Mouse (Mus musculus): ENCODE data around the gene Zdhhc1. TPM values are rescaled to one million over a fixed set of nuclear protein-coding genes. Genes with fewer than 3 reads are reported as not detected.

The Zdhhc1 gene
- polyA plus RNA-seq, 1 experiment = 15.0 TPM

DNA sequence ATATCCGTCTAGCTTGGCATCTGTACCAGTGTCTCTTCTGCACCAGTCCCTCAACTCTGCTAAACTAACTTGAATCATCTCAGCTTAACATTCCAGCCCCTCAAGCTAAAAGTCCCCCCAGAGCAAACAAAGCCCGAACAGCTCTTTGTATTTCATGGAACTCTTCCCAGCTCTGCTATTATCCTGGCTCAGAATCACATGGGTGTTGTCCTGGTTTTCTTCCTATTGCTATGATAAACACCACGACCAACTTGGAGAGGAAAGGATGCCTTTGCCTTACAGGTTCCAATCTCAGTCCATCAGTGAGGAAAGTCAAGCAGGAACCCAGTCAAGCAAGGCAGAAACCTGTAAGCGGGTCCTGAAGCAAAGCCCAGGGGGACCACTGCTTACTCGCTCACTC lies 63.2 kb downstream of the Zdhhc1 start:
- 39% methylated on average over 5 of the region's 5 CpGs for WGBS
- no peak for DNase-seq (ENCODE audit: low read depth, low spot score)

DNA sequence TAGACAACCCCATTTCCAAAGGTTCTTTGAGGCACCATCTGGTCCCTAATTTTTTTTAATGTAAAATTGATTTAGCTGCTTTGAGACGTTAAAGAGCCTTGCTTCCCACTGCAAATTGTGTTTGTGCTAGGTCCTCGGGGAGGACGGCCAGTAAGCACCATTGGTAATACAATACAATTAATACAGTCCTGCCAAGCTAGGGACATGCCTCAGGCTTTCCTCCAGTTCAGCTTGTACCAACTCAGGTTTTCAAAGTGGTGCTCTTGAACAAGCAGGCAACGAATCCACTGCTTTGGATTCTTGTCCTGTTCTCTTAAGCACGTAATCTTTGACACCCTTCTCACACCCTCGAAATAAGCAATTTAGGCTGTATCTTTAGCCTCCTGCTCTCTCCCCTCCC lies 63.7 kb downstream of the Zdhhc1 start:
- 54% methylated on average over 6 of the region's 6 CpGs for WGBS
- no peak for DNase-seq (ENCODE audit: low read depth, low spot score)

DNA sequence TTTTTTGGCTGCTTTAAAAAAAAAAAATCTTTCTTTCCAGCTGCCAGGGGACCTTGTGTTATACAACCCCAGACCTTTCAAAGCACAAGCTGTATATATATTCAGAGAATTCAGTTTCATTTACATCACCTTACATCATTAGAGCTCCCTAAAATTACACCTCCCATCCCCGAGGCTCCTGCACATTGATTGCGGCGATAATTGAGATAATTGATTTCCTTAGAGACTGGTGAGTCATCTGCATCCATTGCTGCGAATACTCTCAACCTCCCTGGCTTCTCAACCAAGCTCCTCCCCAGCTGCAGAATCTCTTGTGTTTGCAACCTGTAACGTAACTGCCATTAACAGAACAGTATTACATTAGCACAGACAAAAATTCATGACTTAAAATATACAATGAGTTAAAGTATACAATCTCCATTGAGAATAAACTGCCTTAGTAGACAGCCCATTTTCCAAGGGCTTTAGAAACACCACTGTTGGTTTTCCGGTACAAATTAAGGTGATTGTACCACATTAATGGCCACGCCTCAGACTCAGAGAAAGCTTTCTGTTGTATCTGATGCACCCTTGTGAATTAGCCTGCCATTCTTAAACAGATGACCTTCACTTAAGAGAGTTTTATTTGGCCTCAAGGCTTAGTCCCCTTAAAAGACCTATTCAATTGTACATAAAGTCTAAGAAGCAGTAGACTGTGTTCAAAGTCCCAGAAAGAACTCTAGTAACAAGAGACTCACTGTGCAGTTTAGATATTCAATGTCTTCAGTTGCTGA lies 64.8 kb downstream of the Zdhhc1 start:
- WGBS = 60% methylated on average over 7 of the region's 7 CpGs
- no peak for DNase-seq (ENCODE audit: low read depth, low spot score)

DNA sequence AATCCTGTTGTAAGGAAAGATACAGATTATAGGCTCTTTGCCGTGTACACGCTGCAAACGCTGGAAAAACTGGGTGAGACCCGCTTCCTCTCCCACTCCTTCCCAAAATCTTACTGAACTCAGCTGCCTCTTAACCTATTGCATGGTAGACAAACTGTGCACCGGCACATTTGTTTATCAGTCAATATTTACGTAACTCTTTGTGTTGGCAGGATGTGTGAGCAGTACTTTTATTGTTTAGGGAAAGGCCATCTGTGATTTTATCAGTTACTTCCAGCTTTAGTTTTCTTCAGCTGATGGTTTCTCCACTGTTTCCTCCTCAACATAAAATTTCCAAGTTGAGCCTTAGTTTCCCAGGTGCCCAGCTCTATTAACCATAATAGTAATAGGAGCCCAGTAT lies 69.8 kb downstream of the Zdhhc1 start:
- 19% methylated on average over 6 of the region's 6 CpGs for WGBS

More for the DNA sequence above, 69.8 kb downstream of the Zdhhc1 start:
- no peak for DNase-seq (ENCODE audit: low read depth, low spot score)

Other genes with a start within 250 kb of the Zdhhc1 start
- 4.9 and 6.2 TPM in 2 replicates for gene B3gnt9, start 241.7 kb downstream of the Zdhhc1 start, polyA plus RNA-seq (2012; rRNA removed)
- 57.4 and 64.0 TPM in 2 replicates for gene Tradd, start 232.3 kb downstream of the Zdhhc1 start, polyA plus RNA-seq (2012; rRNA removed)
- 16.3 and 16.9 TPM in 2 replicates for gene Fbxl8, start 232.3 kb downstream of the Zdhhc1 start, polyA plus RNA-seq (2012; rRNA removed)
- gene Hsf4, start 227.1 kb downstream of the Zdhhc1 start, polyA plus RNA-seq (2012; rRNA removed) = 0.74 and 1.2 TPM in 2 replicates
- gene Nol3, start 220.8 kb downstream of the Zdhhc1 start, polyA plus RNA-seq (2012; rRNA removed) = 0.82 and 0.88 TPM in 2 replicates
- gene 4931428F04Rik, start 207.0 kb downstream of the Zdhhc1 start, polyA plus RNA-seq (2012; rRNA removed) = 1.7 and 2.0 TPM in 2 replicates
- gene Exoc3l, start 200.8 kb downstream of the Zdhhc1 start, polyA plus RNA-seq (2012; rRNA removed) = 1.6 and 2.5 TPM in 2 replicates
- 147 and 149 TPM in 2 replicates for gene E2f4, start 199.2 kb downstream of the Zdhhc1 start, polyA plus RNA-seq (2012; rRNA removed)
- 65.9 and 82.0 TPM in 2 replicates for gene Elmo3, start 191.3 kb downstream of the Zdhhc1 start, polyA plus RNA-seq (2012; rRNA removed)
- gene Lrrc29, start 170.6 kb downstream of the Zdhhc1 start, polyA plus RNA-seq (2012; rRNA removed) = 4.6 and 5.8 TPM in 2 replicates
- gene Tmem208, start 170.5 kb downstream of the Zdhhc1 start, polyA plus RNA-seq (2012; rRNA removed) = 120 and 134 TPM in 2 replicates
- 20.1 and 28.9 TPM in 2 replicates for gene Fhod1, start 148.9 kb downstream of the Zdhhc1 start, polyA plus RNA-seq (2012; rRNA removed)
- gene Slc9a5, start 148.1 kb downstream of the Zdhhc1 start, polyA plus RNA-seq (2012; rRNA removed) = 2.7 and 4.0 TPM in 2 replicates
- gene Plekhg4, start 123.6 kb downstream of the Zdhhc1 start, polyA plus RNA-seq (2012; rRNA removed) = 0.52 and 0.73 TPM in 2 replicates
- gene Kctd19, start 83.4 kb downstream of the Zdhhc1 start, polyA plus RNA-seq (2012; rRNA removed) = 0.07 TPM in 1 of 2 replicates, not detected in the other
- gene Lrrc36, start 83.3 kb downstream of the Zdhhc1 start, polyA plus RNA-seq (2012; rRNA removed) = 0.12 and 0.25 TPM in 2 replicates
- 73.9 and 101 TPM in 2 replicates for gene Tppp3, start 25.4 kb downstream of the Zdhhc1 start, polyA plus RNA-seq (2012; rRNA removed)
- 19.6 and 50.5 TPM in 2 replicates for gene Hsd11b2, start 21.9 kb upstream of the Zdhhc1 start, polyA plus RNA-seq (2012; rRNA removed)
- gene Atp6v0d1, start 69.1 kb upstream of the Zdhhc1 start, polyA plus RNA-seq (2012; rRNA removed) = 103 and 110 TPM in 2 replicates
- gene Ripor1, start 108.4 kb upstream of the Zdhhc1 start, polyA plus RNA-seq (2012; rRNA removed) = 7.1 and 10.2 TPM in 2 replicates
- 9.2 and 14.7 TPM in 2 replicates for gene Ctcf, start 139.7 kb upstream of the Zdhhc1 start, polyA plus RNA-seq (2012; rRNA removed)
- 0.21 and 0.32 TPM in 2 replicates for gene Agrp, start 140.5 kb upstream of the Zdhhc1 start, polyA plus RNA-seq (2012; rRNA removed)
- gene Carmil2, start 189.4 kb upstream of the Zdhhc1 start, polyA plus RNA-seq (2012; rRNA removed) = 4.1 and 4.3 TPM in 2 replicates
- 25.5 and 26.4 TPM in 2 replicates for gene Acd, start 204.2 kb upstream of the Zdhhc1 start, polyA plus RNA-seq (2012; rRNA removed)
- gene Pard6a, start 204.2 kb upstream of the Zdhhc1 start, polyA plus RNA-seq (2012; rRNA removed) = 9.2 and 11.5 TPM in 2 replicates
- gene 4933405L10Rik, start 210.8 kb upstream of the Zdhhc1 start, polyA plus RNA-seq (2012; rRNA removed) = not detected in 2 replicates
- 5.8 and 6.6 TPM in 2 replicates for gene Enkd1, start 211.3 kb upstream of the Zdhhc1 start, polyA plus RNA-seq (2012; rRNA removed)

Measured in large intestine, adult 2 months (tissue).